Mouse (Mus musculus) ES-CJ7 (cell line): ENCODE measurements around the gene Csnk1g2.
"Not testable (repeated sequence)": the region's sequence is repeated elsewhere in the genome, so short reads cannot be mapped to it uniquely, and the experiment has no call there.

Experiments used
- DNase-seq: peaks from one replicate; pipeline ENCODE4 v3.0.0; 2011; ENCODE audit warnings: low read depth, low spot score

Gene Csnk1g2

DNA sequence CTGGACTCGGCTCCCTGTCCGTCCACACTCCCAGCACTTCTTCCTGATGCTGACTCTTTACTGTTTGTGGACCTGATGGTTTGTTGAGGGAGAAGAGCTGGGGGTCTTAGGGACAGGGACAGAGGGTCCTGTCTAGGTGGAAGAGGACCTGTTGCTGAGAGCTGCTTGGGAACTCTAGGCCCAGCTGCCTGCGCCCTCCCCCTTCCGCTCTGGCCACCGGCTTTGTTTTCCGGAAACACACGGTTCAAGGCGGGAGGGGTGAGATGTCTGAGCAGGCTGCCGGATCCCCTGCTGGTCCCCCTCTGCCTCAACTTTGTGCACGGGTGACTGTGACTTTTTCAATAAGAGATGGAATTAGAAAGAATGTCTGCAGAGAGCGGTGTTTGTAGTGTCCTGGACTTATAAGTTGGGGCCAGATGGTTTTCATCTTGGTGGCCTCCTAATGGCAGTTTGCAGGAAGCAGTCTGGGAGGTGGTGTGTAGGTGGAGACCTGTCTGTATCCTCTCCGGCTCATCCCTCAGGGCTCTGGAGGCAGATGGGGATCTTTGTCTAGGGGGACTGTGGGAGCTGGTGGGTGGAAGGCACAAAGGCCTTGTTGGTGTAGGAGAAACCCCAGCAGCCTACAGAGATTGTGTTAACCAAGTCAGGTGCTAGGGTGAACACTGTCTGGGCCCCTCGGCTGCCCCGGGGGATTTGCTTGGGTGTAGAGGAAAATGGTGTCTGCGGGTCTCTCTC, 986 bp downstream of the Csnk1g2 start:
- DNase-seq: peak; percentile 48

DNA sequence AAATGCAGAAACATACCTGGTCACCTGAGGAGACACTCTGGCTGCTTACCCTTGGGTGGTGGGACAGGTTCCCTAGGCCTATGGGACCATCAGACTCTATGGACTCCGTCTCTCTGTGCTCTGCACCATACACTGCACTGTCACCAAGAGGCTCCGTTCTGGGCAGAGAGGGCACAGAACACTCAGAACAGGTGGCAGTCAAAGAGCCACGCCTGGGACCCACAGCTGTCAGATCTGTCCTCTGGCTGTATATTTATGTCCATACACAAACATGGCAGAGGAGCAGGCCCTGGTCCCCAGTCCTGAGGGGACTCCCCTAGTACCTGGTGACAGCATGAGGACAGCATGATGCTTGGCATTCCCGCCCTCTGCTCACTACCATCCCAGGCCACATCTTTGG, 3.1 kb downstream of the Csnk1g2 start:
- DNase-seq: no peak

DNA sequence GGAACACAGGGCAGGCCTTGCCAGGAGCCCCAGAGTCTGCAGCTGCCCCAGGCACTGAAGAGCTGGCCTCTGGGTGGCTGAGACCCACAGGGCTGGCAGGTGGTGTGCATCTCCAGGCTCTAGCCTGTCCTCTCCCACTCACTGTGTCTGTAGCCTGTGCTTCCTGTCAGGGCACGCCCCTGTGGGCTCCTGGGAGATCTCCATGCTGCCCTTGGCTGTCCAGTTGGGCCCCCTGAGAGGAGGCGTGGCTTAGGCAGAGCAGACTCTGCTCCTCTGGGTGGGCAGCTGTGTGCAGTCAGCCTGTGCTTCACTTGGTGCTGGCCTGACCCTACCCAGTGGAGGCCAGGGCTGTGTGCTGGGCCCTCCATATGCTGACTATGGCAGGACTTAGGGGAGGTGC, 5.0 kb downstream of the Csnk1g2 start:
- no peak for DNase-seq

DNA sequence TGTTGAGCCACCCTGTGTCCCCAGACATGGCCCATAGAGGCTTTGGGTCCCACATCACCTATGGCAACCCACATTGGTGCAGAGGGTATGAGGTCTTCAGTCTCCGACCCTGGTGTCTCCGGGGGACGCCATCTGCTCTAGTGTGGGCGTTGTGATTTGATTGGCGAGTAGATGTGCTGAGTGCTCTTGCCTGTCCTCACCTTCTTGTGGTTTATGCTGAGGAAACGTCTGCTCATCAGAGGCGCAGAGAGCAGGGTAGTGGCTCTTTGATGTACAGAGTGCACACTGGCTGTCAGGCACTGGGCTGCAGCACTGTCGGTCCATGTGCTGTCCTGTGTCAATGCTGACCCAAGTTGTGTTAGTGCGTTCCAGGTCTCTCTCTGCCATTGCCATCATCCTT, 6.3 kb downstream of the Csnk1g2 start:
- DNase-seq: no peak

DNA sequence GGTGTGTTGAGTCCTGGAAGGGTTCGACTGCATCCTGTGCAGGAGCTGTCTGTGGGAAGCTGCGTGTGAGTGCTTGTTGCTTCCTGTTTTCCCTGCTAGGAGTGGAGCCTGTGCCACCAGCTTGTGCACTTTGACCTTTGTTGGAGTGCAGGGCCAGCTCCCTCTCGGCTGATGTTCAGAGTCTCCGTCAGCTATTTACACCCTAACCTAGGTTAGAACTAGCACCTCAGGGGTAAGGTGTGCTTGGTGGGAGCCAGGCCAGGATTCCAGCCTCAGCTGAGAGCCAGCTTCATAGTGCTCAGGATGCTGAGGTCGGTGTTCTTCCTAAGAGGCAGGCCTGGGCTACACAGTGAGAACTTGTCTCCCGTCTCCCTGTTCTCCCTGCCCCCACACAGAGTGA, 12.7 kb downstream of the Csnk1g2 start:
- DNase-seq: no peak

DNA sequence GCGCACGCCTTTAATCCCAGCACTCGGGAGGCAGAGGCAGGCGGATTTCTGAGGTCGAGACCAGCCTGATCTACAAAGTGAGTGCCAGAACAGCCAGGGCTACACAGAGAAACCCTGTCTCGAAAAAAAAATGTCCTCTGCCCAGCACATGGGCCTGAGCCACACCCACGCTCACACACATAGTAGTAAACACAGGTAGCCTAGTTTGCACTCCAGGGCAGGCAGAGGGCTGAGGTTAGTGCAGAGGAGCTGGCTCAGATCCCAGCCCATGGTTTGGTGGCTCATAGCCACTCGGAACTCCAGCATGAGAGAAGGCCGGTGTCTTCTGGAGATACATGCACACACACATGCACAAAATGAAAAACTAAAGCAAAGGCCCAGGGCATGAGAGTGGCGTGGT, 24.3 kb downstream of the Csnk1g2 start:
- DNase-seq: no peak

DNA sequence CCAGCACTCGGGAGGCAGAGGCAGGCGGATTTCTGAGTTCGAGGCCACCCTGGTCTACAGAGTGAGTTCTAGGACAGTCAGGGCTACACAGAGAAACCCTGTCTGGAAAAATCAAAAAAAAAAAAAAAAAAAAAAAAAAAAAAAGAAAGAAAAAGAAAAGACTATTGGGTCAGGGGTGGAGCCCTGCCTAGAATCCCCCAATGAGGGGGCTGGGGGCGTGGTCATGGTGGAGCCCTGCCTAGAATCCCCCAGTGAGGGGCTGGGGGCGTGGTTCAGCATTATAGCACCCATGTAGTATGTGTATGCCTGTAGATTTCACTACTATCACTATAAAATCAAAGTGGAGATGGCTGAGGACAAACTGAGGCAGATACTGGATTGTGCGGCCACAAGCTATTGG, 27.3 kb downstream of the Csnk1g2 start:
- not testable (repeated sequence) for DNase-seq

DNA sequence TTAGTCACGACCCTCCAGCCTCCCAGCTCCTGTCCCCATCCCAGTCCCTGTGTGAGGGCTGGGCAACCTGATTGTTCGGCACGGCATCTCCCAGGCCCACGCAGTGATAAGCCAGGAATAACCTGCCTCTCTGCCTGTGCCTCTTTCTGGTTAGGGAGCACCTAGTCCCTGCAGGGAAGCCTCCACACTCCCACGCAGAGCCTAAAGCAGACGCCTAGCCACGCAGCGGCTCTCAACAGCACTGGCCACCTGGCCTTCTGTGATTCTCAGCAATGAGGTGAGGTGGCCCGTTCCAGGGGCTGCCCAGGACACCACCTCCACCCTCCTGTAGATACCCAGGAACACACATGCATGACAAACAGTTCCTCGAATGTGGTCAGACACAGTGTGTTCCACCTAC, 27.8 kb downstream of the Csnk1g2 start:
- DNase-seq: no peak

DNA sequence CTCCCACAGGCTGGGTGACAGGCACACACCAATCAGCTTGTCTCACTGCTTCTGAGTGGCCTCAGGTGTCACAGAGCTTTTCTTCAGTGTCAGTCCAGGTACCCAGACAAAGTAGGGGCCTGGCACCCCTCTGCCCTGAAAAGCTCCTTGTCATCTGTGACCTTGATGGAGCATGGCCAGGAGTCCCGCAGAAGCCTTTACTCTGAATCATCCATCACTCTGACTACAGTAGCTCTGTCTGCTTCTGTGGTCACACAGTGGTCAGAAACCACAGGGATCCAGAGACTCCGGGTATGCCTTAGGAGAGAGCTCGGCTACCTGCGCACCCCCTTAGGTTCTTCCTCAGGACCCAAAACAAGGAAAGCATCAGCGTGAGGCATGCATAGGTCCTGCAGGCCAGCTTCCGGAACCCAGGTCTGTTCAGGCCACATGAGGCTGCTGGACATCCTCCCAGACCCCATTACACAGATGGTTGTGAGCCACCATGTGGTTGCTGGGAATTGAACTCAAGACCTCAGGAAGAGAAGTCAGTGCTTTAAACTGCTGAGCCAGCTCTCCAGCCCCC, 30.6 kb downstream of the Csnk1g2 start:
- DNase-seq: no peak

DNA sequence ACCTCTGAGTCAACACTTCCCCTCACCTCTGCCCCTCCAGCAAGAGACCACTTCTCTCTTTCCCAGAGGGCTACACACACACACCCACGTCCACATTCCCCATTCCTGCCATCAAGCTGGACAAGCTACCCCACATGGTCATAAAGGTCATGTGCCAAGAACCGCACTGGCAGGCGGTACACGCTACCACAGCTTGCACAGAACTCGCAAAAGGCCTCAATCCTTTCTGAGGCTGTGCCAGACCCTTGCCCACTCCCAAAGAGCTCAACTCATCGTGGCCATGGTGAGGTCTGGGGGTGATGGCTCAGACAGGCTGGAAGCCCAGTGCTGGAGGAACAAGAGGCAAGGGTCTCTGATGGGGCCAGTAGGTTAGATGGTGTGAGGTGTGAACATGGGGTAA, 32.2 kb downstream of the Csnk1g2 start:
- no peak for DNase-seq

DNA sequence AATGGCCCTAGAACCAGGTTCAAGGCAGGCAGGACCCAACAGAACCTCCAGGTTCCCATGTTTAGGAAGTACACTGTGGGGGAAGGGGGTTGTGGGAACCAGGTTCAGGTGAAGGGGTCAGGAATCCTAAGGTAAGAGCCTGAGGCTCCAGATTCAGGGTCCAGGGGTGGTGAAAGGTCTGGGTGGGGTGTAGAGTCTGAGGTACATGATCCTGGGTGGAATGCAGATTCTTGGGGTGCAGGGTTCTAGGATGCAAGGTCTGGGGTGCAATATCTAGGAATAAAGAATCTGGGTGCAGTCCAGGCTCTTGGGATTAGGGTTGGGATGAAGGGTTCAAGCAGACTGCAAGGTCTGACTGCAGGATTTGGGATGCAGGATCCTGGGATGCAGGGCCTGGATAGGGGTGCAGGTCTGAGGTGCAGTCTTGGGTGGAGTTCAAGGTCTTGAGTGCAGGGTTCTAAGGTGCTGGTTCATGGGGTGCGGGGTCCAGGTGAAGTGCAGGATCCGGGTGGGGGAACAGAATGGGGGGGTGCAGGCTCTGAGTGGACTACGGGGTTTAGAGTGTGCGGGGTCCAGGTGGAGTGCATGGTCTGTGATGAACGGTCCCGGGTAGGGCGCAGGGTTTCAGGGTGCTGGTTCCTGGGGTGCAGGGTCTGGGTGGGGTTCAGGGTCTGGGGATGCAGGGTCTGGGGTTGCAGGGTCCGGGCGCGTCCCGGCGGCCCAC, 32.9 kb downstream of the Csnk1g2 start:
- DNase-seq: no peak

DNA sequence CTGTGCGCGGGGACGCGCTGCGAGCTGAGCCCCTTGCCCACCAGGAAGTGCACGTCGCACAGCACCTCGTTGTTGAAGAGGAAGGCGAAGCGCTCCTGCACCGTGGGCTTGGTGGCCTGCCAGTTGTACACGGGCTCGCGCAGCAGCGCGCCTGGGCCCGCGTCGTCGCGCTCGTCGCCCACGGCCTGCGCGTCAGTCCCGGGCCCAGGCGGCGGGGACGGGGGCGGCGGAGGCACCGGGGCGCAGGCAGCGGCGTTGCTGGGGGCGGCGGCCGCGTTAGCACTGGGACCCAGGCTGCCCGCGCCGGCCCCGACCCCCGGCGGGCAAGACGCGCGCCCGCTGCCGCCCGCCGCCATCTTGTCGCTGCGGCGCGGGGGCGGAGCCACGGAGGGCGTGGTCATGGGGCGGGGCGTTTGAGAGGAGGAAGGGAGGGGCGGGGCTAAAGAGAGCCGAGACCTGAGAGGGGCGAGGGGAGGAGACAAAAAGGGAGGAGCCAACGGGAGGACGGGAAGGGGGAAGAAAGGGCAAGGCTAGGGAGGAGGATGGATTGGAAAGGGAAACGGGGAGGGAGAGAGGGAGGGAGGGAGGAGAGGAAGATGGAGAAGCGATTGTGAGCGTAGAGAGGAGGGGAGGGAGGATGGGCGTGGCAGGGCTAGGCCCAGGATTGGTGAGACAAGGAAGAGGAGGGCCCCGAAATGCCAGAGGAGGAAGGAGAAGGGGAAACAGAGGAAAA, 33.7 kb downstream of the Csnk1g2 start:
- DNase-seq: peak; percentile 99

DNA sequence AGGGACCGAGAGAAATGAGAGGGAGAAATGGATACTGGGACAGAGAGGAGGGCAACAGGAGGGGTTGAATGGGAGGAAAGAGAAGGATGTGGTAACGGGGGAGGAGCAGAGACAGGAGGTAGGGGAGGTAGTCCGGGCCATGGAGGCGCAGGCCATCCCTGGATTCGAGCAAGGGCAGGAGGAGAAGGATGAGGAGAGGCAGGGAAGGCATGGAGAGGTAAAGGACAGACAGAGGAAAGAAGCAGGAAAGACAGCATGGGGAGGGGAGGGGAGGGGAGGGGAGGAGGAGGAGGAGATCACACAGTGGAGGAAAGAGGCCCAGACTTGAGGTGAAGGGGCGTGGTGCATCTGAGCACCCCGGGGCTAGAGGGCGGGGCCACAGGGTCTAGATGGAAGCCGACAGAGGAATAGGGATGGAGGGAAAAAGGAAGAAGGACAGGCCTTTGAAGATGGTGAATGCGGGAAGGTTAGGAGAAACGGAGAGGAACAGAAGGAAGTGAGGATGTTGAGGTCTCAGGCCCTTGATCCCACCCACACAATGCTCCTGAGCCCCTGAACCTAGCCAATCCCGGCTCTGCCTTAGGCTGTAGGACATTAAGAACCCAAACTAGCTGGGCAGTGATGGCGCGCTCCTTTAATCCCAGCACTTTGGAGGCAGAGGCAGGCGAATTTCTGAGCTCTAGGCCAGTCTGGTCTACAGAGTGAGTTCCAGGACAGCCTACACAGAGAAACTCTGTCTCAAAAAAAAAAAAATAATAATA, 34.4 kb downstream of the Csnk1g2 start, which contains the start of gene Btbd2:
Gene Btbd2 (minus strand): TSS at position 209 of the 761 bp plus-strand sequence.
- DNase-seq: peak; percentile 76

DNA sequence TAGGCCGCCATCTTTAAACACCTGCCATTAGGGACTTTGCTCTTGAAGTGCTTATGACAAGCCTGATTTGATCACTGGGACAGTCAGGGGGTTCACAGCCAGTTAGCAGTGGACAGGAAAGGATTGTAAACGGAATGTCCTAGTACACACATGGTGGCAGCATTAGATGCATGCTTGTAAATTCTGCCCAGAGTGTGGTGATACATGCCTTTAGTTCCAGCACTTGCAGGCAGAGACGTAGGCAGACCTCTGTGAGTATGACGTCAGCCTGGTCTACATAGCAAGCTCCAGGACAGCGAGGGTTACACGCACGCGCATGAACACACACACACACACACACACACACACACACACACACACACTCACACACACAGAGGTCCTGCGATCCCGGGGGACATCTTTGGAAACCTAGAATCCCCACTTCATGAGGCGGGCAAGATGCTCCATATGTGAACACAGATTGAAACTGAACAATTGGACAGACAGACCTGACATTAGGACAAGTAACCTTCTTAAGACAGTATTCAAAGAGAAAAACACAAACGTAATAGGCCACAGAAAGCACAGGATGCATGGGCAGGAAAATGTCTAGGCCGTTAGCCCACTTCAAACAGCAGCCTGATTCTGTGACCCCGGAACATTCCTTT, 35.7 kb downstream of the Csnk1g2 start:
- DNase-seq: no peak

DNA sequence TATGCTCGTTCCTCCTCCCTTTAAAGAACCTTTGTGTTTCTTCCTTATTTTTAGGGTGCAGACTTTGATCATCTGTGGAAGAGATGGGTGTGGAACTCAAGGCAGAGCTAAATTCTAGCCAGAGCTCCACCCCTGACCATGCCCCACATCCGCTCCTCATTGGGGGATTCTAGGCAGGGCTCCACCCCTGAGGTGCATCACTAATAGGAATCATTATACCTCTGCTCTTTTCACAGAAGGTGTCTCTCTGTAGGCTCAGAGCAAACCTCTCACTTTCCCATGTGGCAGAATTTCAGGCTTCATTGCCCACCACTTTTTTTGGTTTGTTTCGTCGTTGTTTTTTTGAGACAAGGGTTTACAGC, 36.2 kb downstream of the Csnk1g2 start:
- peak; percentile 64 for DNase-seq

DNA sequence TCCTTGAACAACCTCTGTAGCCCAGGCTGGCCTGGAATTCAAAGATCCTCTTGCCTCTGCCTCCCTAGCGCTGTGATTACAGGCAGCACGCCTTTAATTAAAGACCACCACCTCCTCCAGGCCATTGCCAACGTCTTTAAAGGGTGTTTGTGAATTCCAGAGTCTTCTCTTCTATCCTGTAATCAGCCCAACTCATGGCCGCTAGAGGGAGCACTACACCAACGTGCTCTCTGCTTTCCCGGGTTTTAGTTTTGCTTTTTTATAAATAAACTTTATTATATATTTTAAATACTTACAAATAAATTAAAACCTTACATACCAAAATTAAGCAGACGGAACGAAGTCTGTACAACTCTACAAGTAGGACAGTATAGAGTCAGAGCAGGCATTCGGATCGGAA, 36.6 kb downstream of the Csnk1g2 start:
- peak; percentile 68 for DNase-seq

DNA sequence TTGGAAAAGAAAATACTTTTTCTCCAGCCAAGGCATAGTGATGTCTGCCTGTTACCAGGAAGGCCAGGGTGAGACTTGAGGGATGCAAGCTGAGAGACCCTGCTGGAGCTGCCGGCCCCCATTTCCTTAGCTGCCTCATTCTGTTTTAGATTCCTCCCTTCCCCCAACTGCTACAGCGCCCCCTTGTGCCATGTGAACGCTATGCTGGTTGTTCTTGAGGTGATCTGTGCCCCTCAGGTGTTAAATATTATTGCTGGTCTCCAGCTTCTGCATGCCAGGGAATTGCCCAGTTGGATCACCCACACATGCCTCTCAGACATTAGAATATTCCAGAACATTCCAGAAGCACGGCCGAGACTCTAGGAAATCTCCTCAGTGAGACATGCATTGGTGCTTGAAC, 38.5 kb downstream of the Csnk1g2 start:
- peak; percentile 88 for DNase-seq

DNA sequence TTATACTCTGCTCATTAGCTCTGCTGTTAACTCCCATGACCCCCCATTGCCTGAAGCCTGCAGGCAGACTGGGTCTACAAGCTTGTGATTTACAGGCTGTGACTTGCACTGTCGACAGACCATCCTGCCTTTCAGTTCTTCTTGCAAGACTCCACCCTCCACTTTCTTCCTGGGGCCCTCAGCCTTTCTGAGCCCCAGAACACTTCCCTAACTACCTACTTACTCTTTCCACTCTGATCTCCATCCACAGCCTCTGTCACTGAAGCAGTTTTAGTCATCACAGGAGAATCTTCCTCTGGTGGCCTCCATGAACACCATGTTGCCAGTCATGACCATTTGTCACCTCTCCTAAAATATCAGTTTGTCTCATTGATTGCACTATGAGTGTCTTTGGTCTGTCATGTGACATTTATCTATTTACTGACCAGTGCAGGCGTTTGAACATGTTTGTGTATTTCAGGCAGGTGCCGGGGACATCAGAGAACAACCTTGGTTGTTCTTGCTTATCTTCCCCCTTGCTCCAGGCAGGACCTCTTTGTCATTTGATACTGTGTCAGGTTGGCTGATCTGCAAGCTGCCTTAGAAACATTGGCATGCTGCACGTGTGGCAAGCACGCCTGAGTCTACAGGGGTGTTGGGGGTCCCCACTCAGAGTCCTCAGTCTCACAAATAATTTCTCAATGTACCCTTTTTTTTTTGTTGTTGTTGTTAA, 41.0 kb downstream of the Csnk1g2 start:
- DNase-seq: no peak

DNA sequence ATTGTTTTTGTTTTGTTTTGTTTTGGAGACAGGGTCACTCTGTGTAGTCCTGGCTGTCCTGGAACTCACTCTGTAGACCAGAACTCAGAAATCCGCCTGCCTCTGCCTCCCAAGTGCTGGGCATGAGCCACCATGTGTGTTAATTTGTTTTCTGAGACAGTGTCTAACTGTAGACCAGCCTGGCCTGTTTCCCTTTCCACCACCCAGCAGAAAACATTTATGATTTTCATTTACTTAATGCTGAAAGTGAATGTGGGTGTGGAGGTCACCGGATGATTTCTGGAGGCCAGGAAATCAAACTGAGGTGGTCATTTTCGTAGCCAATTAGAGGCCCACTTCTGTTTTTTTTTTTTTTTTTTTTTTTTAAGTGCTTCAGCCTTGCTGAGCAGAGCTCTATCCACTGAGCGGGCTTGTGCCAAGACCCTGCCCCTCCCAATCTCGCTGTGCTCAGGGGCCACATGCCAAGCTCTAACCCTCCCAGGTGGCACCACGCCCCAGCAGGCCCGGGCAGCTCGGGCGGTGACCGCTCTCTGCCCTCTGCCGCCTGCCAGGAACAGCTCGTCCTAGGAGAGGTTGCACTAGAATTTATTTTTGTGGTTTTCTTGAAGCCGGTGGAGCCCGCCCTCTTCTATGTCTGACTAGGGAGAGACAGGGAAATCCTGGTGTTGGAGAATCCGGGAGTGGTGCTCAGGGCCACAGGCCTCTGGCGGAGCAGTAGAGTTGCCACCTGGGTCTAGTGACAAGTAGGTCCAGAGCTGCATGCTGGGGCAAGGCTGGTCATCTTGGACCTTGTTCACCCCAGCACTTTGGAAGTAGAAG, 41.8 kb downstream of the Csnk1g2 start:
- DNase-seq: peak; percentile 55

DNA sequence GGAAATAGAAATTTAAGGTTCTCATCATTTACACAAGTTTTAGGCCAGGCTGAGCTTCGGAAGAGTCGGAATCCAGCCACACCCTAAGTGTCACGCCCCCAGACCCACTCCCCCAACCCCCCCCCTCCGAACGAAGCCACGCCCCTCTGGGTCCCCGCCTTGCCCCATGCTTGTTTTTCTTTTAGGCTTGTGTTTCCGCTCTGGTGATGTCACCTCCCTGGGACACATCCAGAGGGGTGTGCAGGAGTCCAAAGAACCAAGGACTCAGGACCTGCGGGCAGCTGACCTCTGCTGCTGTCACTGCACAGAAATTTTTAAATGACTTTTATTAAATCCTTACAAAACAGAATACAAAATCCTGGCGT, 42.4 kb downstream of the Csnk1g2 start:
- peak; percentile 71 for DNase-seq
